Mouse (Mus musculus): ENCODE data around the gene Crp.

- no peak for TF ChIP-seq CTCF (conservative IDR thresholded peaks at IDR 0.05; ENCODE audit: insufficient read depth, insufficient read length, low read depth, low read length)
- no peak for TF ChIP-seq POLR2A (IDR thresholded peaks at IDR 0.05; ENCODE audit: low read depth, low read length)
These were observed 14.3 kb upstream of the Crp start for GRCm38 (mm10) chr1:172683551-172683950.

Data from kidney, adult 2 months (tissue).